ENCODE assay signal across 19 mouse cellular contexts in genomic region chr14:77600773-77601172, GRCm38 (mm10).
"Had no signal": no experiment of that assay in that cellular context is flagged by ENCODE, and none has a peak within 500 bp of the region (broad histone marks: within the 10 kb centered on the region; RNA-seq: fewer than 3 reads in every experiment).

No protein-coding gene starts in this region.

- H3K4me3 ChIP-seq: midbrain, embryonic 10.5 days; midbrain, embryonic 12.5 days; myocyte; neural tube, embryonic 13.5 days; neural tube, embryonic 15.5 days had no signal

- H3K27me3 ChIP-seq: midbrain, embryonic 12.5 days; neural tube, embryonic 13.5 days; neural tube, embryonic 15.5 days had no signal

- H3K27ac ChIP-seq: midbrain, embryonic 10.5 days; midbrain, embryonic 12.5 days; neural tube, embryonic 13.5 days; neural tube, embryonic 15.5 days had no signal

- ATAC-seq: midbrain, embryonic 16.5 days had no signal

- H3K4me2 ChIP-seq: lung, embryonic 14.5 days; midbrain, embryonic 12.5 days; neural tube, embryonic 13.5 days; neural tube, embryonic 15.5 days had no signal

- H3K9ac ChIP-seq: lung, embryonic 14.5 days; midbrain, embryonic 12.5 days; neural tube, embryonic 13.5 days; neural tube, embryonic 15.5 days had no signal

- DNase-seq: lung, adult 18-20 months; lung, embryonic 14.5 days; lung, postnatal 10 days; lung, postnatal 4 days; midbrain, embryonic 14.5 days; retina, postnatal 1 day; right cerebral cortex, adult 18-20 months; right cerebral cortex, postnatal 25 days; right cerebral cortex, postnatal 4 days; spleen, adult 18-20 months; thymus, adult 18-20 months; thymus, postnatal 14 days; thymus, postnatal 36 days had no signal

- H3K9me3 ChIP-seq: midbrain, embryonic 12.5 days; neural tube, embryonic 13.5 days; neural tube, embryonic 15.5 days had no signal
